Mouse (Mus musculus) kidney, postnatal 0 days (tissue): ENCODE data around the gene Kcnab2. TPM values are rescaled to one million over a fixed set of nuclear protein-coding genes. Genes with fewer than 3 reads are reported as not detected.

ENCODE experiments used
- ATAC-seq: fragments of 200-750 bp; cut with Nextera tagmentation; replicated peaks from 2 replicates; pipeline ENCODE4 v1.8.0; 2017; ENCODE audit warnings: low read depth, moderate number of reproducible peaks, moderate TSS enrichment, moderate library complexity; ENCODE audit not compliant: low FRiP score
- DNase-seq: peaks from one replicate; pipeline ENCODE4 v3.0.0-alpha.2; 2016; ENCODE audit warnings: low spot score
- H3K27ac ChIP-seq: fragments of 300-500 bp; sonication (generic); 2 replicates; pipeline ENCODE4 v1.5.1; 2014; ENCODE audit warnings: mild to moderate bottlenecking
- H3K27me3 ChIP-seq: fragments of 300-500 bp; sonication (generic); 2 replicates; pipeline ENCODE4 v1.6.1; 2014; ENCODE audit warnings: low read length, mixed read lengths; ENCODE audit not compliant: insufficient read depth
- H3K36me3 ChIP-seq: fragments of 300-500 bp; sonication (generic); 2 replicates; pipeline ENCODE4 v1.6.1; 2014; ENCODE audit warnings: low read length, mixed read lengths; ENCODE audit not compliant: insufficient read depth
- H3K4me1 ChIP-seq: fragments of 300-500 bp; sonication (generic); replicated peaks from 2 replicates; pipeline ENCODE4 v1.6.1; 2014; ENCODE audit warnings: antibody characterized with exemption, low read length, mixed read lengths; ENCODE audit not compliant: insufficient read depth
- H3K4me2 ChIP-seq: fragments of 300-500 bp; sonication (generic); 2 replicates; pipeline ENCODE4 v1.6.1; 2014; ENCODE audit warnings: mild to moderate bottlenecking, low read length, moderate library complexity, mixed read lengths
- H3K4me3 ChIP-seq: fragments of 300-500 bp; sonication (generic); replicated peaks from 2 replicates; pipeline ENCODE4 v1.5.1; 2014; ENCODE audit warnings: low read depth, low read length
- H3K9ac ChIP-seq: fragments of 300-500 bp; sonication (generic); 2 replicates; pipeline ENCODE4 v1.6.1; 2014; ENCODE audit warnings: low read depth, low read length
- H3K9me3 ChIP-seq: fragments of 300-500 bp; sonication (generic); replicated peaks from 2 replicates; pipeline ENCODE4 v1.6.1; 2016; ENCODE audit warnings: low read length, inconsistent platforms, mixed read lengths
- CTCF ChIP-seq: IDR thresholded peaks from 2 replicates; pipeline ENCODE4 v1.5.1; 2016; ENCODE audit warnings: antibody characterized with exemption, low read depth, mild to moderate bottlenecking, moderate library complexity
- WGBS: fragments of 180-500 bp; shearing (Covaris S2); extraction: QIAGEN DNeasy Blood & Tissue Kit; methylation state at CpG from one replicate; pipeline ENCODE4 v1.1.7; 2014; 5-methylcytosine and 5-hydroxymethylcytosine counted together
- polyA plus RNA-seq: library from polyadenylated mRNA; unstranded; fragments of >200 nt; fragmentation: Nextera tagmentation; extraction: Ambion mirVana; gene quantifications from 2 replicates; pipeline ENCODE4 v1.2.1, GENCODE M21; 2015

The Kcnab2 gene
- polyA plus RNA-seq, 1 experiment from 2014 or later, result 3.1 TPM

DNA sequence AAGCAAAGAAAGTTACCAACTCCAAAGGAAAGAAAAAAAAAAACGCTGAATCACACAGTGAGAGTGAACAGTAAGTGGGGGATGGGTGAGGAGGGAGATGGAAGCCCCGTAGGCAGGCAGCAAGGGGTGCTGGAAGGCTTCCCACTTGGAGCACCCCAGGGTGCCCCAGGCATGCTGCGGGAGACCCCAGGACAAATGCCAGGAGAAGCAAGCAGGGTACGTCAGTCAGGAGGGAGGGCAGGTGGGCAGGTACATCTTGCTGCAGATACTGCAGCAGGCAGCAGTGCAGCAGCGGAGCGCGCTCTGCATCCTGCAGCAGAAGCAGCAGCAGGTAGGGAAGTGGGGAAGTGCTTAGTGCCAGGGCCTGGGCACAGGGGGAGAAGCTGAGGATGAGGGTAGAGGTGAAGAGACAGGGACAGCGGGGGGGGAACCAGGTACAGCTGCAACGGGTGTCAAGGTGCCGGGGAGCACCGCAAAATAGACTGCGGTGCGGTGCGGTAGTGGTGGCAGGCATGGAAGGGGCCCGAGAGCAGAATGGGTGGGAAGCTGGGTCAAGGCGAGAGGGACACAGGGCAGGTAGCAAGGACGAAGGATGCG is 1.1 kb downstream of the Kcnab2 start, which contains the start of gene Nphp4:
TSS of gene Nphp4 (plus strand) at position 280 of the 597 bp plus-strand sequence.
- ATAC-seq (no peak), DNase-seq (no peak)
- H3K36me3 ChIP-seq, result no peaks in the 10 kb centered on the region
- peak within 1 kb of the TSS; percentile 84; the same call in 1 of the 2 replicates for H3K9ac ChIP-seq
- no peak for TF ChIP-seq CTCF
- H3K9me3 ChIP-seq, result no peaks in the 10 kb centered on the region
- H3K4me3 ChIP-seq, result peak within 1 kb of the TSS; percentile 82
- no peaks in the 10 kb centered on the region for H3K27me3 ChIP-seq
- whole genome bisulfite sequencing, result 3% methylated on average over 18 of the region's 18 CpGs
- H3K27ac ChIP-seq, result no peak within 1 kb of the TSS
- peak within 1 kb of the TSS; percentile 88 for H3K4me2 ChIP-seq
- peaks cover 13% of the 10 kb centered on the region; the same call in 1 of the 2 replicates for H3K4me1 ChIP-seq

DNA sequence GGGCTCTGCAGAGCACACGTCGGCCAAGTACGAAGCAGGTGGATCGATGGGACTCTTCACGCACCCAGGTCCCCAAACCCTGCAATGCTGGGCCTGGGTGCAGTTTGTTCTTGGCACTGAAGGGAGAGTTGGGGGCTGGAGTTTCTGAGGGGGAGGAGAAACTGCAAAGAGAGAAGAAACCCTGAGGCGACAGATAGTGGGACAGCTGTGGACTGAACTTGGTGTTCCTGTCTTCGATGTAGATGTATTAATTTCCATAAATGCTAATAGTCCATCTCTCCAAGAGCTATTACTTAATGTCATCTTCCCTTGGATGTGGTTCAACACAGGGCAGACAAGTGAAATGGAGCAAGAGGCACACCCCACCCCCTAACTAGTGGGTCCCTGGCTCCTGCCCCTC is 1.7 kb downstream of the Kcnab2 start:
- no peak for DNase-seq
- no peaks in the 10 kb centered on the region for H3K36me3 ChIP-seq
- no peak overlapping the region for H3K9ac ChIP-seq
- no peaks in the 10 kb centered on the region for H3K27me3 ChIP-seq
- ATAC-seq, result no peak
- WGBS, result 86% methylated on average over 7 of the region's 7 CpGs
- H3K4me1 ChIP-seq, result peaks cover 13% of the 10 kb centered on the region; the same call in 1 of the 2 replicates
- no peak overlapping the region for H3K4me3 ChIP-seq
- H3K27ac ChIP-seq, result no peak overlapping the region
- no peak overlapping the region for H3K4me2 ChIP-seq
- H3K9me3 ChIP-seq, result no peaks in the 10 kb centered on the region
- TF ChIP-seq CTCF, result no peak

DNA sequence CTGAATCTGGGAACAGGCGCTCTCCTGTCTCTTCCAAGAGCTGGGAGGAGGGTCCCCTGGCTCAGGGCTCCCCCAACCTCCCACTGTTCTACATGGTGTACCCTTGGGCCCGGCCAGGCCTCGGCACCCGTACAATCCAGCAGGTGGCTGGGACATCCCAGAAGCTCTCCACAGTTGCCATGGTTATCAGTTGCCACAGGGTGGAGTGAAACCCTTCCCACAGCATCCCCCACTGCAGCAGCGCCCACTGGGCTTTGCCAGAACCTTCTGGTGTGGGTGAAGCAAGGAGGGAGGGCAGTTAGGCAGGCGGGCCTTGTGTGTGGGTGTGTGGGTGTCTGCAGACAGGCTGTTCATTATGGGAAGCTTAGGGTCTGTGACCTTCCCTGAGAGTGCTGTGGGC is 9.7 kb downstream of the Kcnab2 start:
- 74% methylated on average over 6 of the region's 6 CpGs for WGBS
- Histone ChIP-seq H3K4me3 (no peak overlapping the region), H3K36me3 (no peaks in the 10 kb centered on the region), H3K9ac (no peak overlapping the region), H3K4me1 (no peaks in the 10 kb centered on the region), H3K27me3 (no peaks in the 10 kb centered on the region), H3K27ac (no peak overlapping the region), H3K9me3 (no peaks in the 10 kb centered on the region), H3K4me2 (no peak overlapping the region)
- ATAC-seq (no peak), DNase-seq (no peak)
- TF ChIP-seq CTCF, result no peak

DNA sequence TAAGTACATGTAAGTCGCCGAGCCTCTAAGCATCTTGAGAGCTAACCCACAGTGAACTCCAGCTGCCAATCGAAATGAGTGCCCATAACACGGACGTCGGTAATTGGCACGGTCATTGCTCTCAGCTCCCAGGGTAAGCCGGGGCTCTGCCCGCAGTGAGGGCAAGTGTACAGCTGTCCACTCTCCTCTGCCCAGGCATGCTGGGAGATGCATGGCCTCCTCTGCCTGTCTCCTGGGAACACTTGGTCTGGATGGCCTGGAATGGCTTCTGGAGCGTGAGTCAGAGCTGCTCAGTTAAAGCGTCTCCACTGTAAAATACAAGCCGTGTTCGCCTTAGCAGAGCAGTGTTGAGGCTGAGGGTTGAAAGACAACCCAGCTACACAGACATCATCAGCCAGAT is 11.1 kb downstream of the Kcnab2 start:
- Histone ChIP-seq H3K27me3 (no peaks in the 10 kb centered on the region), H3K4me3 (no peak overlapping the region), H3K27ac (no peak overlapping the region), H3K4me1 (no peaks in the 10 kb centered on the region), H3K9me3 (no peaks in the 10 kb centered on the region), H3K36me3 (no peaks in the 10 kb centered on the region), H3K4me2 (no peak overlapping the region), H3K9ac (no peak overlapping the region)
- TF ChIP-seq CTCF, result no peak
- DNase-seq, result no peak
- 84% methylated on average over 13 of the region's 13 CpGs for WGBS
- ATAC-seq, result no peak

GRCm38 (mm10) chr4:152465116-152465515 is 12.6 kb downstream of the Kcnab2 start:
- H3K4me3 ChIP-seq, result no peak overlapping the region
- no peak overlapping the region for H3K4me2 ChIP-seq
- no peak for ATAC-seq
- TF ChIP-seq CTCF, result no peak
- 46% methylated on average over 8 of the region's 8 CpGs for WGBS
- H3K36me3 ChIP-seq, result no peaks in the 10 kb centered on the region
- no peak for DNase-seq
- H3K27me3 ChIP-seq, result no peaks in the 10 kb centered on the region
- H3K9ac ChIP-seq, result no peak overlapping the region
- H3K27ac ChIP-seq, result no peak overlapping the region
- no peaks in the 10 kb centered on the region for H3K9me3 ChIP-seq
- H3K4me1 ChIP-seq, result no peaks in the 10 kb centered on the region

DNA sequence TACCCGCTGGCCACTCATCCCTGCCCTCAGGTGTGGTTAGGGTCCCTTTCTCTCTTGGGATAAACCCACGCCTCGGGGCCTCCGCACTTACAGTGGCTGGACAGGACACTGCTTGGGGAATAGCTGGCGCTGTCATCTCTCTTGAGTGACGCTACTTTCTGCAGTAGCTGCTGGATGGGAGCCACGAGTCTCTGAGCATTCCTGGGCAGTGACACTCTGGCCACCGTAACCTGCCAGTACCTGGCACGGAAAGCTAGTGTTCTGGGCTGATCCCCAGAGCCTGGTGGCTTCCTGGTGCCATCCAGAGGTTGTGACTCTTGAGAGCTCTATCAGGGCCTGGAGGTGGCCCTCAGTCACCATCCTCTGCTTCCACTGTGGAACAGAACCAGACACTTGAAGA is 14.5 kb downstream of the Kcnab2 start:
- Histone ChIP-seq H3K36me3 (no peaks in the 10 kb centered on the region), H3K27ac (no peak overlapping the region), H3K27me3 (no peaks in the 10 kb centered on the region), H3K4me3 (no peak overlapping the region), H3K4me2 (no peak overlapping the region), H3K4me1 (no peaks in the 10 kb centered on the region), H3K9me3 (no peaks in the 10 kb centered on the region), H3K9ac (no peak overlapping the region)
- no peak for ATAC-seq
- WGBS, result 84% methylated on average over 9 of the region's 9 CpGs
- DNase-seq, result no peak
- TF ChIP-seq CTCF, result no peak

GRCm38 (mm10) chr4:152462516-152462915 is 15.2 kb downstream of the Kcnab2 start:
- no peak for TF ChIP-seq CTCF
- no peaks in the 10 kb centered on the region for H3K27me3 ChIP-seq
- ATAC-seq (peak; percentile 75), DNase-seq (no peak)
- H3K4me3 ChIP-seq, result no peak overlapping the region
- no peaks in the 10 kb centered on the region for H3K4me1 ChIP-seq
- H3K36me3 ChIP-seq, result no peaks in the 10 kb centered on the region
- H3K9me3 ChIP-seq, result no peaks in the 10 kb centered on the region
- H3K27ac ChIP-seq, result no peak overlapping the region
- 65% methylated on average over 12 of the region's 12 CpGs for WGBS
- H3K9ac ChIP-seq, result no peak overlapping the region
- no peak overlapping the region for H3K4me2 ChIP-seq
